ENCODE assay signal across 9 mouse cellular contexts in genomic region chr7:73507491-73507890, GRCm38 (mm10). TPM values are rescaled to one million over a fixed set of nuclear protein-coding genes. Genes with fewer than 3 reads are reported as not detected.
A peak's percentile ranks its signal among the peaks of the same experiment; 100 is the strongest.
DNase-seq lines count a peak whose midpoint lies in the region; ATAC-seq and TF ChIP-seq lines count a peak whose summit lies in the region.
"Had no signal": no experiment of that assay in that cellular context is flagged by ENCODE, and none has a peak within 500 bp of the region (broad histone marks: within the 10 kb centered on the region; RNA-seq: fewer than 3 reads in every experiment).

No protein-coding gene starts in this region.

- DNase-seq in forebrain, embryonic 11.5 days (ENCODE audit: low spot score), result no peak
- DNase-seq in liver, adult 2 months (ENCODE audit: extremely low read depth, low read depth, low spot score), result peak; percentile 35
- no peak for DNase-seq in liver, embryonic 11.5 days (ENCODE audit: low spot score)
- DNase-seq in brain, embryonic 18.5 days (ENCODE audit: low read depth, low spot score), result peak; percentile 37
- peak; percentile 40 for DNase-seq in gastrocnemius, postnatal 14 days
- no peak for DNase-seq in spleen, postnatal 4 days (ENCODE audit: low spot score in 2 of 2)
- DNase-seq in thymus, postnatal 0 days (ENCODE audit: low spot score), result no peak

- no peak for TF ChIP-seq CTCF in liver, adult 2 months (IDR thresholded peaks at IDR 0.05; ENCODE audit: low read depth, low read length)

- no peak overlapping the region for H3K9ac ChIP-seq in forebrain, embryonic 15.5 days (replicated peaks)
- H3K9ac ChIP-seq in forebrain, embryonic 11.5 days (ENCODE audit: low read length), result no peak overlapping the region
- H3K9ac ChIP-seq in liver, adult 2 months (ENCODE audit: low read depth, low read length), result no peak overlapping the region
- no peak overlapping the region for H3K9ac ChIP-seq in liver, embryonic 11.5 days (ENCODE audit: low read depth, low read length)
- H3K9ac ChIP-seq: limb, embryonic 12.5 days had no signal

- no peak overlapping the region for H3K4me2 ChIP-seq in forebrain, embryonic 15.5 days (replicated peaks)
- no peak overlapping the region for H3K4me2 ChIP-seq in forebrain, embryonic 11.5 days (ENCODE audit: low read depth, low read length, severe bottlenecking)
- H3K4me2 ChIP-seq in liver, embryonic 11.5 days, result no peak overlapping the region
- H3K4me2 ChIP-seq: limb, embryonic 12.5 days had no signal

- H3K9me3 ChIP-seq in forebrain, embryonic 15.5 days, result no peaks in the 10 kb centered on the region
- H3K9me3 ChIP-seq in forebrain, embryonic 11.5 days (ENCODE audit: control insufficient read depth, low read length), result no peaks in the 10 kb centered on the region
- no peaks in the 10 kb centered on the region for H3K9me3 ChIP-seq in liver, embryonic 11.5 days (ENCODE audit: control insufficient read depth, low read length)
- H3K9me3 ChIP-seq: limb, embryonic 12.5 days had no signal

- no peak for TF ChIP-seq POLR2A in liver, adult 2 months (IDR thresholded peaks at IDR 0.05; ENCODE audit: extremely low read depth, insufficient read depth, low read length)

- H3K4me1 ChIP-seq in forebrain, embryonic 15.5 days, result peaks cover 14% of the 10 kb centered on the region
- no peaks in the 10 kb centered on the region for H3K4me1 ChIP-seq in forebrain, embryonic 11.5 days (replicated peaks; ENCODE audit: control insufficient read depth, insufficient read depth, low read length)
- H3K4me1 ChIP-seq in liver, adult 2 months (ENCODE audit: control insufficient read depth, insufficient read depth, low read length), result no peaks in the 10 kb centered on the region
- no peaks in the 10 kb centered on the region for H3K4me1 ChIP-seq in liver, embryonic 11.5 days (replicated peaks; ENCODE audit: control insufficient read depth, insufficient read depth, low read length)
- H3K4me1 ChIP-seq: limb, embryonic 12.5 days had no signal

- no peaks in the 10 kb centered on the region for H3K27me3 ChIP-seq in forebrain, embryonic 15.5 days
- no peaks in the 10 kb centered on the region for H3K27me3 ChIP-seq in forebrain, embryonic 11.5 days (ENCODE audit: control insufficient read depth, insufficient read depth, low read length)
- H3K27me3 ChIP-seq in liver, adult 2 months (ENCODE audit: control insufficient read depth, insufficient read depth, low read length), result no peaks in the 10 kb centered on the region
- no peaks in the 10 kb centered on the region for H3K27me3 ChIP-seq in liver, embryonic 11.5 days (replicated peaks; ENCODE audit: control insufficient read depth, insufficient read depth, low read length)
- H3K27me3 ChIP-seq: limb, embryonic 12.5 days had no signal

- H3K36me3 ChIP-seq in forebrain, embryonic 15.5 days, result peaks cover 84% of the 10 kb centered on the region
- H3K36me3 ChIP-seq in forebrain, embryonic 11.5 days (ENCODE audit: control insufficient read depth, insufficient read depth, low read length), result peaks cover 31% of the 10 kb centered on the region
- H3K36me3 ChIP-seq in liver, adult 2 months (ENCODE audit: control insufficient read depth, insufficient read depth, low read length), result peaks cover 79% of the 10 kb centered on the region
- peaks cover 42% of the 10 kb centered on the region for H3K36me3 ChIP-seq in liver, embryonic 11.5 days (ENCODE audit: control insufficient read depth, insufficient read depth, low read length)

- peak; percentile 83 for ATAC-seq in forebrain, embryonic 15.5 days (replicated peaks)
- no peak for ATAC-seq in forebrain, embryonic 11.5 days (replicated peaks; ENCODE audit: low FRiP score)
- no peak for ATAC-seq in liver, embryonic 11.5 days (replicated peaks; ENCODE audit: low FRiP score)

- peaks cover 3% of the 10 kb centered on the region; the same call in 1 of the 2 replicates for H3K79me2 ChIP-seq in liver, adult 2 months (ENCODE audit: control insufficient read depth, insufficient read depth, low read length)

- H3K27ac ChIP-seq in forebrain, embryonic 15.5 days (replicated peaks), result peak overlapping the region; percentile 67
- no peak overlapping the region for H3K27ac ChIP-seq in forebrain, embryonic 11.5 days (ENCODE audit: low read depth, low read length)
- H3K27ac ChIP-seq in liver, adult 2 months (replicated peaks; ENCODE audit: insufficient read depth, low read depth, low read length), result no peak overlapping the region
- no peak overlapping the region for H3K27ac ChIP-seq in liver, embryonic 11.5 days (ENCODE audit: low read depth, low read length)
- H3K27ac ChIP-seq: limb, embryonic 12.5 days had no signal

- no peak overlapping the region for H3K4me3 ChIP-seq in forebrain, embryonic 15.5 days
- H3K4me3 ChIP-seq in forebrain, embryonic 11.5 days (ENCODE audit: low read depth, low read length), result no peak overlapping the region
- H3K4me3 ChIP-seq in liver, adult 2 months (ENCODE audit: insufficient read depth, low read depth, low read length), result no peak overlapping the region
- no peak overlapping the region for H3K4me3 ChIP-seq in liver, embryonic 11.5 days (ENCODE audit: low read depth, low read length)
- H3K4me3 ChIP-seq: limb, embryonic 12.5 days had no signal

- WGBS in forebrain, embryonic 15.5 days, result 51% methylated on average over 6 of the region's 6 CpGs
- 96% methylated on average over 6 of the region's 6 CpGs for WGBS in forebrain, embryonic 11.5 days
- WGBS in liver, adult 2 months, result 89% methylated on average over 6 of the region's 6 CpGs
- 96% methylated on average over 6 of the region's 6 CpGs for WGBS in liver, embryonic 11.5 days

- intact Hi-C loops in gastrocnemius, postnatal 14 days (cut with DNase I; ENCODE audit: low total_unique reads), result no loop called here

RNA-seq across cellular contexts. Expression of gene Chd2, which starts 34.1 kb away (rescaled TPM):
- polyA plus RNA-seq in forebrain, embryonic 15.5 days (2015; fragmentation: Nextera tagmentation; extraction: Ambion mirVana), result 58.0 and 67.1 TPM in 2 replicates
- 61.0 and 66.1 TPM in 2 replicates for polyA plus RNA-seq in forebrain, embryonic 11.5 days (2014; fragmentation: Nextera tagmentation; extraction: Ambion mirVana)
- 40.0 and 42.0 TPM in 2 replicates for total RNA-seq in liver, adult 2 months (2014; rRNA removed)
- polyA plus RNA-seq in liver, adult 2 months (2012; rRNA removed), result 16.9 and 20.1 TPM in 2 replicates
- polyA plus RNA-seq in liver, embryonic 11.5 days (2014; fragmentation: Nextera tagmentation; extraction: Ambion mirVana), result 30.9 and 34.5 TPM in 2 replicates
- 10 to 100 TPM; 36.7 to 38.2 TPM for total RNA-seq in gastrocnemius, postnatal 14 days (2021)
- 52.6 and 64.2 TPM in 2 replicates for polyA plus RNA-seq in thymus, postnatal 0 days (2015; fragmentation: Nextera tagmentation; extraction: Ambion mirVana)

Comparison
In these comparisons a context has a peak if more than half of its experiments do, and no peak if none do; other contexts are left out.
1. DNase-seq: peak in liver, adult 2 months (single experiment), brain, embryonic 18.5 days (single experiment) and gastrocnemius, postnatal 14 days (single experiment); none in forebrain, embryonic 11.5 days (single experiment), liver, embryonic 11.5 days (single experiment), spleen, postnatal 4 days (0 of 2) and thymus, postnatal 0 days (single experiment).